Mouse (Mus musculus) MEL (cell line): ENCODE results near the gene Mns1. TPM values are rescaled to one million over a fixed set of nuclear protein-coding genes. Genes with fewer than 3 reads are reported as not detected.

Experiments used
- DNase-seq: peaks from one replicate; pipeline ENCODE4 v3.0.0; 2011; ENCODE audit warnings: low read depth, low spot score
- H3K27ac ChIP-seq: 2 replicates; pipeline ENCODE4 v1.5.1; 2012; ENCODE audit warnings: low read depth, mild to moderate bottlenecking, control low read depth, low read length, moderate library complexity; ENCODE audit not compliant: control insufficient read depth
- H3K27me3 ChIP-seq, 2 experiments: fragments of 150-350 bp in 1 of 2; sonication (generic) in 1 of 2; 2 replicates each; pipeline ENCODE4 v1.6.1; 2012; ENCODE audit warnings: low read length in 2 of 2, mild to moderate bottlenecking in 2 of 2, improper control_type of control experiment in 1 of 2, moderate library complexity in 1 of 2; ENCODE audit not compliant: insufficient read depth in 2 of 2, control insufficient read depth in 1 of 2
- H3K36me3 ChIP-seq, 2 experiments: 2 replicates each; pipeline ENCODE4 v1.6.1; 2012 to 2014; ENCODE audit warnings: low read length in 2 of 2, improper control_type of control experiment in 1 of 2, inconsistent platforms in 1 of 2, mild to moderate bottlenecking in 1 of 2; ENCODE audit not compliant: insufficient read depth in 2 of 2, control insufficient read depth in 1 of 2
- H3K4me1 ChIP-seq, 2 experiments: fragments of 150-350 bp in 1 of 2; sonication (generic) in 1 of 2; 2 replicates each; pipeline ENCODE4 v1.6.1; 2012; ENCODE audit warnings: low read length in 2 of 2, improper control_type of control experiment in 1 of 2, mild to moderate bottlenecking in 1 of 2; ENCODE audit not compliant: insufficient read depth in 2 of 2, control insufficient read depth in 1 of 2
- H3K4me3 ChIP-seq, 2 experiments: fragments of 150-350 bp in 1 of 2; sonication (generic) in 1 of 2; 2 replicates each; pipeline ENCODE4 v1.5.1; 2012; ENCODE audit warnings: low read depth in 2 of 2, low read length in 2 of 2, mild to moderate bottlenecking in 2 of 2, moderate library complexity in 2 of 2, control low read depth in 1 of 2, improper control_type of control experiment in 1 of 2; ENCODE audit not compliant: control insufficient read depth in 1 of 2, insufficient read depth in 1 of 2
- H3K79me2 ChIP-seq: 2 replicates; pipeline ENCODE4 v1.6.1; 2012; ENCODE audit warnings: mild to moderate bottlenecking, low read length, moderate library complexity; ENCODE audit not compliant: control insufficient read depth, poor library complexity, insufficient read depth
- H3K9ac ChIP-seq: 2 replicates; pipeline ENCODE4 v1.6.1; 2012; ENCODE audit warnings: low read depth, mild to moderate bottlenecking, control low read depth, low read length, moderate library complexity; ENCODE audit not compliant: control insufficient read depth, poor library complexity, severe bottlenecking
- H3K9me3 ChIP-seq: fragments of 150-350 bp; sonication (generic); replicated peaks from 2 replicates; pipeline ENCODE4 v1.6.1; 2012; ENCODE audit warnings: mild to moderate bottlenecking, low read length, improper control_type of control experiment, moderate library complexity; ENCODE audit not compliant: insufficient read depth
- BHLHE40 ChIP-seq: IDR thresholded peaks from 2 replicates; pipeline ENCODE4 v1.6.1; 2012; ENCODE audit warnings: low read depth, mild to moderate bottlenecking, inconsistent platforms, low read length, improper control_type of control experiment, borderline replicate concordance
- CHD1 ChIP-seq: IDR thresholded peaks from 2 replicates; pipeline ENCODE4 v1.6.1; 2012; ENCODE audit warnings: low read depth, mild to moderate bottlenecking, inconsistent platforms, low read length, improper control_type of control experiment
- CHD2 ChIP-seq: IDR thresholded peaks from 2 replicates; pipeline ENCODE4 v1.6.1; 2011; ENCODE audit warnings: low read length, improper control_type of control experiment
- CTCF ChIP-seq, 3 experiments: IDR thresholded peaks in 2 of 3; conservative IDR thresholded peaks in 1 of 3; 2 replicates each; pipeline ENCODE4 v1.5.1; 2011 to 2012; ENCODE audit warnings: low read length in 3 of 3, low read depth in 2 of 3, mild to moderate bottlenecking in 2 of 3, improper control_type of control experiment in 1 of 3, inconsistent platforms in 1 of 3, mixed read lengths in 1 of 3, moderate library complexity in 1 of 3; ENCODE audit not compliant: control insufficient read depth in 1 of 3, insufficient read depth in 1 of 3, poor library complexity in 1 of 3, severe bottlenecking in 1 of 3
- E2F4 ChIP-seq: IDR thresholded peaks from 2 replicates; pipeline ENCODE4 v1.6.1; 2011; ENCODE audit warnings: low read depth, low read length, improper control_type of control experiment, borderline replicate concordance
- ELF1 ChIP-seq: IDR thresholded peaks from 2 replicates; pipeline ENCODE4 v1.6.1; 2014; ENCODE audit warnings: low read depth, mild to moderate bottlenecking, inconsistent platforms, low read length, improper control_type of control experiment, moderate library complexity
- EP300 ChIP-seq, 2 experiments: IDR thresholded peaks; 2 replicates each; pipeline ENCODE4 v1.6.1; 2011; ENCODE audit warnings: improper control_type of control experiment in 2 of 2, low read length in 2 of 2, low read depth in 1 of 2, mild to moderate bottlenecking in 1 of 2
- ETS1 ChIP-seq: IDR thresholded peaks from 2 replicates; pipeline ENCODE4 v1.6.1; 2012; ENCODE audit warnings: low read depth, mild to moderate bottlenecking, inconsistent platforms, low read length, improper control_type of control experiment, moderate library complexity
- GABPA ChIP-seq: IDR thresholded peaks from 2 replicates; pipeline ENCODE4 v1.6.1; 2012; ENCODE audit warnings: low read depth, mild to moderate bottlenecking, inconsistent platforms, low read length, improper control_type of control experiment, moderate library complexity
- GATA1 ChIP-seq: IDR thresholded peaks from 2 replicates; pipeline ENCODE4 v1.6.1; 2011; ENCODE audit warnings: low read depth, low read length, improper control_type of control experiment
- HCFC1 ChIP-seq: IDR thresholded peaks from 2 replicates; pipeline ENCODE4 v1.6.1; 2012; ENCODE audit warnings: low read depth, mild to moderate bottlenecking, inconsistent platforms, low read length, improper control_type of control experiment, moderate library complexity
- JUND ChIP-seq: IDR thresholded peaks from 2 replicates; pipeline ENCODE4 v1.6.1; 2011; ENCODE audit warnings: low read depth, mild to moderate bottlenecking, improper control_type of control experiment, low read length
- KAT2A ChIP-seq: conservative IDR thresholded peaks from 2 replicates; pipeline ENCODE4 v1.6.1; 2012; ENCODE audit warnings: low read depth, low read length, improper control_type of control experiment, inconsistent platforms
- MAFK ChIP-seq: IDR thresholded peaks from 2 replicates; pipeline ENCODE4 v1.6.1; 2011; ENCODE audit warnings: low read depth, mild to moderate bottlenecking, low read length, improper control_type of control experiment, borderline replicate concordance
- MAX ChIP-seq: IDR thresholded peaks from 2 replicates; pipeline ENCODE4 v1.6.1; 2011; ENCODE audit warnings: low read length, improper control_type of control experiment
- MAZ ChIP-seq: IDR thresholded peaks from 2 replicates; pipeline ENCODE4 v1.6.1; 2012; ENCODE audit warnings: low read depth, mild to moderate bottlenecking, inconsistent platforms, low read length, improper control_type of control experiment
- MEF2A ChIP-seq: IDR thresholded peaks from 2 replicates; pipeline ENCODE4 v1.6.1; 2014; ENCODE audit warnings: low read depth, mild to moderate bottlenecking, inconsistent platforms, low read length, improper control_type of control experiment; ENCODE audit not compliant: poor library complexity, insufficient replicate concordance, severe bottlenecking; ENCODE audit errors: extremely low read depth
- MXI1 ChIP-seq: IDR thresholded peaks from 2 replicates; pipeline ENCODE4 v1.6.1; 2011; ENCODE audit warnings: mild to moderate bottlenecking, low read depth, low read length, improper control_type of control experiment
- MYB ChIP-seq: IDR thresholded peaks from 2 replicates; pipeline ENCODE4 v1.6.1; 2011; ENCODE audit warnings: mild to moderate bottlenecking, low read depth, low read length, improper control_type of control experiment
- MYC ChIP-seq: IDR thresholded peaks from 2 replicates; pipeline ENCODE4 v1.6.1; 2011; ENCODE audit warnings: low read depth, mild to moderate bottlenecking, low read length, improper control_type of control experiment, moderate library complexity
- NRF1 ChIP-seq: IDR thresholded peaks from 2 replicates; pipeline ENCODE4 v1.6.1; 2014; ENCODE audit warnings: low read depth, mild to moderate bottlenecking, inconsistent platforms, low read length, improper control_type of control experiment, moderate library complexity; ENCODE audit not compliant: poor library complexity, insufficient read depth, severe bottlenecking
- POLR2A ChIP-seq, 2 experiments: IDR thresholded peaks; 2 replicates each; pipeline ENCODE4 v1.6.1; 2011 to 2012; ENCODE audit warnings: low read length in 2 of 2, mild to moderate bottlenecking in 2 of 2, control low read depth in 1 of 2, improper control_type of control experiment in 1 of 2, low read depth in 1 of 2, moderate library complexity in 1 of 2; ENCODE audit not compliant: control insufficient read depth in 1 of 2, insufficient read depth in 1 of 2, poor library complexity in 1 of 2
- POLR2AphosphoS2 ChIP-seq: IDR thresholded peaks from 2 replicates; pipeline ENCODE4 v1.6.1; 2011; ENCODE audit warnings: low read length, improper control_type of control experiment
- POLR2AphosphoS5 ChIP-seq: IDR thresholded peaks from 2 replicates; pipeline ENCODE4 v1.6.1; 2012; ENCODE audit warnings: low read depth, borderline replicate concordance, mild to moderate bottlenecking, inconsistent platforms, low read length, moderate library complexity, mixed read lengths
- RAD21 ChIP-seq: IDR thresholded peaks from 2 replicates; pipeline ENCODE4 v1.6.1; 2011; ENCODE audit warnings: mild to moderate bottlenecking, low read depth, low read length, improper control_type of control experiment
- RCOR1 ChIP-seq: IDR thresholded peaks from 2 replicates; pipeline ENCODE4 v1.6.1; 2012; ENCODE audit warnings: low read depth, mild to moderate bottlenecking, inconsistent platforms, low read length, improper control_type of control experiment
- SIN3A ChIP-seq: IDR thresholded peaks from 2 replicates; pipeline ENCODE4 v1.6.1; 2012; ENCODE audit warnings: low read length, improper control_type of control experiment, inconsistent platforms
- SMC3 ChIP-seq: IDR thresholded peaks from 2 replicates; pipeline ENCODE4 v1.6.1; 2011; ENCODE audit warnings: low read depth, low read length, improper control_type of control experiment
- TAL1 ChIP-seq: IDR thresholded peaks from 2 replicates; pipeline ENCODE4 v1.6.1; 2012; ENCODE audit warnings: mild to moderate bottlenecking, inconsistent platforms, low read length, moderate library complexity, mixed read lengths
- TBP ChIP-seq: IDR thresholded peaks from 2 replicates; pipeline ENCODE4 v1.8.0; 2011; ENCODE audit warnings: low read depth, low read length, improper control_type of control experiment
- TCF12 ChIP-seq: IDR thresholded peaks from 2 replicates; pipeline ENCODE4 v1.6.1; 2014; ENCODE audit warnings: low read depth, mild to moderate bottlenecking, inconsistent platforms, low read length, improper control_type of control experiment, moderate library complexity
- UBTF ChIP-seq: IDR thresholded peaks from 2 replicates; pipeline ENCODE4 v1.6.1; 2012; ENCODE audit warnings: low read depth, mild to moderate bottlenecking, inconsistent platforms, low read length, improper control_type of control experiment, moderate library complexity, borderline replicate concordance; ENCODE audit not compliant: insufficient read depth
- USF1 ChIP-seq: IDR thresholded peaks from 2 replicates; pipeline ENCODE4 v1.6.1; 2014; ENCODE audit warnings: low read depth, mild to moderate bottlenecking, inconsistent platforms, low read length, improper control_type of control experiment, moderate library complexity
- USF2 ChIP-seq, 2 experiments: IDR thresholded peaks; 2 replicates each; pipeline ENCODE4 v1.6.1; 2011 to 2012; ENCODE audit warnings: improper control_type of control experiment in 2 of 2, low read length in 2 of 2, borderline replicate concordance in 1 of 2, inconsistent platforms in 1 of 2, low read depth in 1 of 2, mild to moderate bottlenecking in 1 of 2; ENCODE audit not compliant: insufficient read depth in 1 of 2
- ZC3H11A ChIP-seq: IDR thresholded peaks from 2 replicates; pipeline ENCODE4 v1.6.1; 2012; ENCODE audit warnings: low read depth, mild to moderate bottlenecking, inconsistent platforms, low read length, improper control_type of control experiment
- ZKSCAN1 ChIP-seq: IDR thresholded peaks from 2 replicates; pipeline ENCODE4 v1.6.1; 2012; ENCODE audit warnings: low read depth, mild to moderate bottlenecking, inconsistent platforms, low read length, improper control_type of control experiment, moderate library complexity
- ZMIZ1 ChIP-seq: IDR thresholded peaks from 2 replicates; pipeline ENCODE4 v1.6.1; 2012; ENCODE audit warnings: low read depth, mild to moderate bottlenecking, inconsistent platforms, low read length, improper control_type of control experiment, moderate library complexity
- ZNF384 ChIP-seq: IDR thresholded peaks from 2 replicates; pipeline ENCODE4 v1.6.1; 2012; ENCODE audit warnings: low read depth, mild to moderate bottlenecking, inconsistent platforms, low read length, improper control_type of control experiment
- polyA plus RNA-seq, 2 experiments: library from polyadenylated mRNA; stranded (reverse) in 1 of 2; unstranded in 1 of 2; fragments of >175 nt in 1 of 2; fragments of >200 nt in 1 of 2; gene quantifications; 2 replicates each; pipeline versions ENCODE4 v1.2.1 to v1.2.4; 2012; ENCODE audit warnings: low replicate concordance in 2 of 2, low read depth in 1 of 2; ENCODE audit not compliant: insufficient read length in 2 of 2, insufficient read depth in 1 of 2, missing spikeins in 1 of 2
- total RNA-seq: library from RNA; depleted of rRNA; stranded (reverse); fragments of 300-350 nt; gene quantifications from 2 replicates; pipeline ENCODE4 v1.2.3, GENCODE M21; 2012

The Mns1 gene
- total and polyA plus RNA-seq, 3 experiments, result 54.0 to 54.8 TPM; not detected in 1

- no peak overlapping the region for H3K27ac ChIP-seq
- no peaks in the 10 kb centered on the region; the same call in 1 of the 2 replicates for H3K79me2 ChIP-seq
- no peak overlapping the region for H3K4me3 ChIP-seq
- H3K27me3 ChIP-seq, result no peaks in the 10 kb centered on the region
- 0 out of 4 replicates have a peak, but pooled peaks cover 4 to 6% of the 10 kb centered on the region in 2 experiments for H3K4me1 ChIP-seq
- no peaks in the 10 kb centered on the region for H3K9me3 ChIP-seq
- peak; percentile 40 for DNase-seq
- no peak overlapping the region for H3K9ac ChIP-seq
- H3K36me3 ChIP-seq, result peaks cover 0 to 12% of the 10 kb centered on the region in 2 experiments; a peak in 2 of 4 replicates
- TF ChIP-seq UBTF (no peak), HCFC1 (no peak), MXI1 (no peak), NRF1 (no peak), MEF2A (no peak), TBP (no peak), EP300 (IDR thresholded peaks at IDR 0.05; ENCODE audit: low read depth in 1 of 2, low read length in 2 of 2) (peak; percentile 77 to 78), KAT2A (no peak), BHLHE40 (0 out of 2 replicates have a peak, but pooled peaks have one; percentile 32), POLR2A (IDR thresholded peaks at IDR 0.05; ENCODE audit: control insufficient read depth in 1 of 2, insufficient read depth in 1 of 2, low read depth in 1 of 2, low read length in 2 of 2, poor library complexity in 1 of 2) (no peak), MAFK (no peak; the same call in 1 of the 2 replicates), RCOR1 (peak; percentile 91), CHD2 (no peak), ELF1 (no peak), USF2 (IDR thresholded peaks at IDR 0.05; ENCODE audit: borderline replicate concordance in 1 of 2, insufficient read depth in 1 of 2, low read depth in 1 of 2, low read length in 2 of 2) (no peak), ZC3H11A (no peak), CTCF (IDR thresholded peaks at IDR 0.05 in 2 of 3, conservative IDR thresholded peaks at IDR 0.05 in 1 of 3; ENCODE audit: control insufficient read depth in 1 of 3, insufficient read depth in 1 of 3, low read depth in 2 of 3, low read length in 3 of 3, poor library complexity in 1 of 3, severe bottlenecking in 1 of 3) (no peak), GATA1 (peak; percentile 71), CHD1 (no peak), TAL1 (peak; percentile 39; the same call in 1 of the 2 replicates), ZMIZ1 (no peak), MAZ (no peak), TCF12 (peak; percentile 79), JUND (no peak), MAX (no peak), ETS1 (peak; percentile 33; the same call in 1 of the 2 replicates), E2F4 (no peak), USF1 (no peak), SMC3 (no peak), ZNF384 (peak; percentile 76), RAD21 (no peak), POLR2AphosphoS5 (no peak), SIN3A (no peak), MYC (0 out of 2 replicates have a peak, but pooled peaks have one; percentile 27), MYB (no peak), POLR2AphosphoS2 (no peak), ZKSCAN1 (no peak), GABPA (no peak)
Measured at GRCm38 (mm10) chr9:72496691-72497090, 58.9 kb downstream of the Mns1 start.
